Mouse (Mus musculus) right cerebral cortex, postnatal 25 days (tissue): Measurements from ENCODE around the gene Dnajc11.
A peak's percentile ranks its signal among the peaks of the same experiment; 100 is the strongest.

Experiments used
- DNase-seq: peaks from one replicate; pipeline ENCODE4 v3.0.0; 2022

Gene Dnajc11

GRCm38 (mm10) chr4:152010707-152011134 is 77.2 kb downstream of the Dnajc11 start:
- DNase-seq = peak; percentile 21

GRCm38 (mm10) chr4:152011171-152011760 is 77.8 kb downstream of the Dnajc11 start:
- no peak for DNase-seq

- no peak for DNase-seq
Observed at GRCm38 (mm10) chr4:152012109-152012508, 78.6 kb downstream of the Dnajc11 start.

- no peak for DNase-seq
Observed at GRCm38 (mm10) chr4:152013036-152013813, 79.7 kb downstream of the Dnajc11 start.

- no peak for DNase-seq
Observed at GRCm38 (mm10) chr4:152019073-152019472, 85.6 kb downstream of the Dnajc11 start.

- no peak for DNase-seq
Observed at GRCm38 (mm10) chr4:152020024-152020423, 86.5 kb downstream of the Dnajc11 start.

DNA sequence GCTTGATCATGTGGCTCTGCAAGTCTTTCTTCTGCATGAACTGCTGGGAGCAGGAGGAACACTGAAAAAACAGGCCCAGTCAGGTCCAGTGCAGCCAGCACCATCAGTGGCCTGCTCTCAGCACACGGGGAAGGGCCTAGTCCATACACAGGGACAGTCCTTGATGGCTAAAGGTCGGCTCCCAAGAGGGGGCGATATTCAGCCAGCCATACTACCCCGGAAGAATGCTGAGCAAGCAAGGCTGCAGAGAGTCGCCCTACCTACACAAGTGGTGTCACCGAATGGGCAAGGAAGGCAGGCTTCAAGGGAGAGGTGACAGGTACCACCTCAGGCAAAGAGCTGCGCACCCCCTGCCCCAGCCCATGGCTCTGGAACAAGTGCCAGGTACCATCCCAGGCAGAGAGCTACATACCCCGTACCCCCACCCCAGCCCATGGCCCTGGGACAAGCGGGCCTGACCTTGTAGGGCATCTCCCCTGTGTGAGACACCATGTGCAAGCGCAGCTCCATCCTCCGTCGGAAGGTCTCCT is 88.1 kb downstream of the Dnajc11 start:
- no peak for DNase-seq

DNA sequence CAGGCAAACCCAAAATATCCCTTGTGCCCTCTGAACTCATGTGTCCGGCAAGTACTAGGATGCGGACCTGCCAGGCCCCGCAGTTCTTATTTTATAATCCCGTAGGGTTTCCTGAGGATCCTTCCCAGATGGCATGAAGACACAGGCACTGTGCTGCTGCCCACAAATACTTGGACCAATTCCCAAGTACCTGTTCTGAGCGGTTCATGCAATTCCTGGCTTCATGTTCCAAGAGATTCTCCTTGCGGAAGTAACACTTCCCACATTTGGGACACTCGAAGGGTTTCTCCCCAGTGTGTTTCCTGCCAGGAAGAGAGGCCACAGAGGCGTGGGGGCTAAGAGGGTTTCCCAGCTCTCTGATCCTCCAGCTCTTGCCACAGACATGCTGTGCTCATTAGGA is 89.0 kb downstream of the Dnajc11 start:
- no peak for DNase-seq

DNA sequence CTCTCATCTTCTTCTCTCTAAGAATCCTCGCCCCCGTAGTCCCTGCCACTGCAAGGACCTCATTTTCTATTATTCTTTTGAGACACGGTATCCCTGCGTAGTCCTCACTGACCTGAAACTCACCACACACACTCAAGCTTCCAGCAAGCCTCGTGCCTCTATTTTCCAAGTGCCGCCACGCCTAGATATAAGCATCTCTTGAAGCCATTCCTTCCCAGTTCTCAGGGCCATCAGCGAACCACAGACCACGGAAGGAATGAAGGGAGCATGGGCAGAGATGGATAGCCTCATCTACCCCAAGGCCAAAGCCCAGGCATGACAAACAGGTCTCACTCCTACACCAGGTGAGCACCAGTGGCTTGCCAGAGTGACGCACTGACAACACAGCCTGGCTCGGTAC is 91.0 kb downstream of the Dnajc11 start:
- DNase-seq = no peak

GRCm38 (mm10) chr4:152026751-152027508 is 93.4 kb downstream of the Dnajc11 start:
- DNase-seq = no peak

GRCm38 (mm10) chr4:152027524-152027923 is 94.0 kb downstream of the Dnajc11 start, which contains the start of gene Zbtb48:
TSS of gene Zbtb48 (minus strand) at chr4:152027671.
- DNase-seq = peak; percentile 97

DNA sequence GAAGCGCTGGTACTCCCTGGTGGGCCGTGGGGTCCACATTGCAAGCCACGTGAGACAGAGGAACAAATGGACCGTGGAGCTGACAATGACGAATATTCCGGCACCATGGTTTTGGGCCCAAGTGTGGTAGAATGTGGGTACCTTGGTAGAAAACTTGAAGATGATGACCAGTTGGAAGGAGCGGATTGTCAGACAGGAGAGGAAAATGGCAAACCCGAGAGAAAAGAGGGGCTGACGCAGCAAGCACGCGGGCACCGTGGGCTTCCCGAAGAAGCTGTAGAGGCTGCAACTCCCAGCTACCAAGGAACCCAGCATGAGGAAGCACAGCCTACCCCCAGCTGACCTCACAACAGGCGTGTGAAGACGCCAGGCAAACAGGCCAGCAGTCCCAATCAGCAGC is 95.0 kb downstream of the Dnajc11 start:
- no peak for DNase-seq

- DNase-seq = no peak
Observed at GRCm38 (mm10) chr4:152029087-152029486, 95.6 kb downstream of the Dnajc11 start.

- DNase-seq = no peak
Observed at GRCm38 (mm10) chr4:152029997-152030396, 96.5 kb downstream of the Dnajc11 start.
